Mouse (Mus musculus) stomach, postnatal 0 days (tissue): ENCODE measurements at regions not wholly inside any gene's neighbourhood (a gene's known extent, or its start where the extent isn't known, plus 50 kb on each side); places are given as distances from the start of the nearest gene placed in this dataset.

Experiments
- ATAC-seq: fragments of 200-750 bp; cut with Nextera tagmentation; 2 replicates; pipeline ENCODE4 v1.8.0; 2017; ENCODE audit not compliant: low FRiP score, low TSS enrichment
- DNase-seq: peaks from one replicate; pipeline ENCODE4 v3.0.0-alpha.2; 2016; ENCODE audit warnings: low spot score
- H3K27ac ChIP-seq: fragments of 300-500 bp; sonication (generic); replicated peaks from 2 replicates; pipeline ENCODE4 v1.5.1; 2014; ENCODE audit warnings: mild to moderate bottlenecking, control low read depth
- H3K27me3 ChIP-seq: fragments of 300-500 bp; sonication (generic); 2 replicates; pipeline ENCODE4 v1.6.1; 2014; ENCODE audit warnings: low read length; ENCODE audit not compliant: control insufficient read depth, insufficient read depth
- H3K36me3 ChIP-seq: fragments of 300-500 bp; sonication (generic); 2 replicates; pipeline ENCODE4 v1.6.1; 2014; ENCODE audit warnings: low read length, mixed read lengths; ENCODE audit not compliant: control insufficient read depth, insufficient read depth
- H3K4me1 ChIP-seq: fragments of 300-500 bp; sonication (generic); replicated peaks from 2 replicates; pipeline ENCODE4 v1.6.1; 2014; ENCODE audit warnings: antibody characterized with exemption; ENCODE audit not compliant: control insufficient read depth, insufficient read depth
- H3K4me2 ChIP-seq: fragments of 300-500 bp; sonication (generic); replicated peaks from 2 replicates; pipeline ENCODE4 v1.6.1; 2014; ENCODE audit warnings: low read depth, mild to moderate bottlenecking, control low read depth, moderate library complexity
- H3K4me3 ChIP-seq: fragments of 300-500 bp; sonication (generic); 2 replicates; pipeline ENCODE4 v1.5.1; 2014; ENCODE audit warnings: low read depth, low read length, control low read depth
- H3K9ac ChIP-seq: fragments of 300-500 bp; sonication (generic); 2 replicates; pipeline ENCODE4 v1.6.1; 2014; ENCODE audit warnings: mild to moderate bottlenecking, low read length, control low read depth, mixed read lengths
- H3K9me3 ChIP-seq: fragments of 300-500 bp; sonication (generic); 2 replicates; pipeline ENCODE4 v1.6.1; 2016; ENCODE audit warnings: low read length; ENCODE audit not compliant: control insufficient read depth
- CTCF ChIP-seq: IDR thresholded peaks from 2 replicates; pipeline ENCODE4 v1.5.1; 2016; ENCODE audit warnings: antibody characterized with exemption, low read depth, mild to moderate bottlenecking, moderate library complexity
- EP300 ChIP-seq: optimal IDR thresholded peaks from 2 replicates; pipeline ENCODE3; 2016; ENCODE audit warnings: antibody characterized with exemption
- WGBS: fragments of 180-500 bp; shearing (Covaris S2); extraction: QIAGEN DNeasy Blood & Tissue Kit; methylation state at CpG from one replicate; pipeline ENCODE4 v1.1.7; 2014; 5-methylcytosine and 5-hydroxymethylcytosine counted together

DNA sequence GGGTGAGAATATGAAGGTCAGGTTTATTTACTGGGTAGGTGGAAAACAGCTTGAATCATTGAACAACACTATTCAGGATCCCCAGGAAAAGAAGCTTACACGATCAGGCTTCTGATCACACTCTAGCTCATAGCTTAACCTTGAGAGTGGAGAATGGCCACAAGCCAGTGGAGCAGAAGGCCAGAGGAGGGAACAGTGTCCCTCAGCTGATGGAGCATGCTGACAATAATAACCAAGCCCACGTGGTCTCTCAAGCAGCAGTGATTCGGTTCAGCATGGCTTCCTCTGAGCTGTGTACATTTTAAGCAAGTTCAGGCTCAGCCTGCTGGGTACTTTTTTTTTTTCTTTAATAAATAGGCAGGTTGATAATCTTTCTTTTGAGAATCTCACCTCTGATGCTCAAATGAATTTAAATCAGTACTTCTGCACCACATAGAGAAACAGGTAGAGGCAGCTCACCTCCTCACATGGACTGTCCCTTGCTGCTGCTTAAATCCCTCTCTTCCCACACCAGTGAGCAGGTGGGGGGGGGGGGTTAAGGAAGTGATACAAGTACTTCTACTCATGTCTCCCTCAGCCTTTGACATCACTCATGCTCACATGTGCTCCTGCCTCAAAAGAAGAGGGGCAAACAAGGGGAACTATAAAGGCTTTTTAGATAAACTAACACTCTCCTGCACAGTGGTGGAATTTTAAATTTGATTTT is 298.2 kb downstream of the Ube2cbp start:
- DNase-seq (no peak), ATAC-seq (no peak)
- Histone ChIP-seq H3K36me3 (no peaks in the 10 kb centered on the region), H3K9me3 (no peaks in the 10 kb centered on the region), H3K4me3 (no peak overlapping the region), H3K4me2 (no peak overlapping the region), H3K27me3 (no peaks in the 10 kb centered on the region), H3K27ac (no peak overlapping the region), H3K4me1 (no peaks in the 10 kb centered on the region), H3K9ac (no peak overlapping the region)
- 59% methylated on average over 3 of the region's 3 CpGs for WGBS
- no peak for TF ChIP-seq CTCF

- no peak for TF ChIP-seq EP300
- TF ChIP-seq CTCF, result no peak
- H3K4me3 ChIP-seq, result no peak overlapping the region
- no peaks in the 10 kb centered on the region for H3K4me1 ChIP-seq
- ATAC-seq, result no peak
- no peak for DNase-seq
- no peak overlapping the region for H3K9ac ChIP-seq
- H3K27ac ChIP-seq, result no peak overlapping the region
- WGBS, result 78% methylated on average over 2 of the region's 2 CpGs
- H3K27me3 ChIP-seq, result no peaks in the 10 kb centered on the region
- H3K9me3 ChIP-seq, result no peaks in the 10 kb centered on the region
- no peaks in the 10 kb centered on the region for H3K36me3 ChIP-seq
- no peak overlapping the region for H3K4me2 ChIP-seq
Observed at GRCm38 (mm10) chr9:86170756-86171155, 294.0 kb downstream of the Ube2cbp start.

- DNase-seq (no peak), ATAC-seq (no peak)
- no peak overlapping the region for H3K27ac ChIP-seq
- no peak overlapping the region for H3K4me2 ChIP-seq
- no peak overlapping the region for H3K9ac ChIP-seq
- H3K27me3 ChIP-seq, result no peaks in the 10 kb centered on the region
- 72% methylated on average over 11 of the region's 11 CpGs for WGBS
- no peak overlapping the region for H3K4me3 ChIP-seq
- no peaks in the 10 kb centered on the region for H3K9me3 ChIP-seq
- H3K4me1 ChIP-seq, result no peaks in the 10 kb centered on the region
- TF ChIP-seq EP300 (no peak), CTCF (no peak)
- H3K36me3 ChIP-seq, result no peaks in the 10 kb centered on the region
Observed at GRCm38 (mm10) chr9:86186751-86187747, 277.7 kb downstream of the Ube2cbp start.

GRCm38 (mm10) chr9:86188873-86189272 is 275.9 kb downstream of the Ube2cbp start:
- ATAC-seq, result no peak
- 28% methylated on average over 2 of the region's 2 CpGs for WGBS

DNA sequence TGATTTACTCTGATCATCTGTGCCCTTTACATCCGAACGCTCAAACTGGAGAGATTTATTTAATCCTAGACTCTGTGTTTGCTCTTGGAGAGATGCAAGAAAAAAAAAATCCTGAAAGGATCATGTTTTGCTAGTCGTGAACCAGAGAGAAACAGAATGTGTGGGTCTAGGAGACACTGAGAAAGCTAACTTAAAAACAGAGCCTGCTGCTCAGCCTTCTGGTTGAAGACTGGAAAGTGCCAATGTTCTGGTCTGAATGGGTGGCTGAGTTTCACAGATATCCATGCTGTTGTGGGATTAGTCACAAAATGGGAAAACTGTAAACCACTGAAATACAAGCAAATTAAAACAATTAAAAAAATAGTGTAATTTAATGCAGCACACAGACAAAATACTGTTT is 259.7 kb downstream of the Ube2cbp start:
- H3K4me2 ChIP-seq, result no peak overlapping the region
- TF ChIP-seq EP300, result no peak
- no peak for TF ChIP-seq CTCF
- ATAC-seq, result no peak
- no peak overlapping the region for H3K9ac ChIP-seq
- H3K4me3 ChIP-seq, result no peak overlapping the region
- H3K4me1 ChIP-seq, result no peaks in the 10 kb centered on the region
- no peaks in the 10 kb centered on the region for H3K9me3 ChIP-seq
- H3K27ac ChIP-seq, result no peak overlapping the region
- no peak for DNase-seq
- WGBS, result 35% methylated on average over 3 of the region's 3 CpGs
- no peaks in the 10 kb centered on the region for H3K36me3 ChIP-seq
- no peaks in the 10 kb centered on the region for H3K27me3 ChIP-seq

More at GRCm38 (mm10) chr9:86188873-86189272, 275.9 kb downstream of the Ube2cbp start:
- H3K4me2 ChIP-seq, result no peak overlapping the region
- no peak overlapping the region for H3K9ac ChIP-seq
- no peaks in the 10 kb centered on the region for H3K4me1 ChIP-seq
- no peak for DNase-seq
- H3K27ac ChIP-seq, result no peak overlapping the region
- TF ChIP-seq CTCF, result no peak
- no peak for TF ChIP-seq EP300
- H3K4me3 ChIP-seq, result no peak overlapping the region
- no peaks in the 10 kb centered on the region for H3K9me3 ChIP-seq
- H3K27me3 ChIP-seq, result no peaks in the 10 kb centered on the region
- H3K36me3 ChIP-seq, result no peaks in the 10 kb centered on the region
